Mouse (Mus musculus) stomach, embryonic 16.5 days (tissue): ENCODE results near the gene Hsd17b2. TPM values are rescaled to one million over a fixed set of nuclear protein-coding genes. Genes with fewer than 3 reads are reported as not detected.
"Not testable (repeated sequence)": the region's sequence is repeated elsewhere in the genome, so short reads cannot be mapped to it uniquely, and the experiment has no call there.

Source experiments
- ATAC-seq: fragments of 200-750 bp; cut with Nextera tagmentation; 2 replicates; pipeline ENCODE4 v1.8.0; 2017; ENCODE audit warnings: moderate number of reproducible peaks, moderate TSS enrichment; ENCODE audit not compliant: insufficient read depth, low FRiP score
- H3K27ac ChIP-seq: fragments of 300-500 bp; sonication (generic); 2 replicates; pipeline ENCODE4 v1.5.1; 2014; ENCODE audit warnings: low read length
- H3K27me3 ChIP-seq: fragments of 300-500 bp; sonication (generic); 2 replicates; pipeline ENCODE4 v1.6.1; 2014; ENCODE audit warnings: low read length, control low read depth, mixed read lengths; ENCODE audit not compliant: control insufficient read depth, insufficient read depth
- H3K36me3 ChIP-seq: fragments of 300-500 bp; sonication (generic); 2 replicates; pipeline ENCODE4 v1.6.1; 2014; ENCODE audit warnings: low read length; ENCODE audit not compliant: control insufficient read depth, insufficient read depth
- H3K4me1 ChIP-seq: fragments of 300-500 bp; sonication (generic); 2 replicates; pipeline ENCODE4 v1.6.1; 2014; ENCODE audit warnings: low read length, control low read depth, mixed read lengths; ENCODE audit not compliant: control insufficient read depth, insufficient read depth
- H3K4me2 ChIP-seq: fragments of 300-500 bp; sonication (generic); 2 replicates; pipeline ENCODE4 v1.6.1; 2014; ENCODE audit warnings: low read depth, low read length, mixed read lengths
- H3K4me3 ChIP-seq: fragments of 300-500 bp; sonication (generic); replicated peaks from 2 replicates; pipeline ENCODE4 v1.5.1; 2014; ENCODE audit warnings: mild to moderate bottlenecking, low read length
- H3K9ac ChIP-seq: fragments of 300-500 bp; sonication (generic); 2 replicates; pipeline ENCODE4 v1.6.1; 2014; ENCODE audit warnings: low read length
- H3K9me3 ChIP-seq: fragments of 300-500 bp; sonication (generic); replicated peaks from 2 replicates; pipeline ENCODE4 v1.6.1; 2016; ENCODE audit warnings: low read length, control low read depth; ENCODE audit not compliant: control insufficient read depth
- WGBS: fragments of 180-500 bp; shearing (Covaris S2); extraction: QIAGEN DNeasy Blood & Tissue Kit; methylation state at CpG from one replicate; pipeline ENCODE4 v1.1.7; 2014; 5-methylcytosine and 5-hydroxymethylcytosine counted together
- polyA plus RNA-seq: library from polyadenylated mRNA; unstranded; fragments of >200 nt; fragmentation: Nextera tagmentation; extraction: Ambion mirVana; gene quantifications from 2 replicates; pipeline ENCODE4 v1.2.1, GENCODE M21; 2015

Gene Hsd17b2
- polyA plus RNA-seq, 1 experiment from 2014 or later = 34.3 TPM

GRCm38 (mm10) chr8:117727561-117727960 lies 25.9 kb downstream of the Hsd17b2 start:
- H3K9ac ChIP-seq = no peak overlapping the region
- WGBS = 58% methylated on average over 5 of the region's 5 CpGs
- no peak for ATAC-seq

GRCm38 (mm10) chr8:117728234-117728633 lies 26.5 kb downstream of the Hsd17b2 start:
- WGBS = 72% methylated on average over 4 of the region's 4 CpGs
- H3K9ac ChIP-seq = no peak overlapping the region
- H3K36me3 ChIP-seq = no peaks in the 10 kb centered on the region
- ATAC-seq = no peak
- no peak overlapping the region for H3K27ac ChIP-seq
- no peak overlapping the region for H3K4me2 ChIP-seq
- no peaks in the 10 kb centered on the region for H3K4me1 ChIP-seq
- H3K27me3 ChIP-seq = no peaks in the 10 kb centered on the region
- H3K9me3 ChIP-seq = no peaks in the 10 kb centered on the region
- H3K4me3 ChIP-seq = no peak overlapping the region

More at GRCm38 (mm10) chr8:117727561-117727960, 25.9 kb downstream of the Hsd17b2 start:
- no peaks in the 10 kb centered on the region for H3K36me3 ChIP-seq
- no peak overlapping the region for H3K4me3 ChIP-seq
- H3K4me1 ChIP-seq = no peaks in the 10 kb centered on the region
- H3K9me3 ChIP-seq = no peaks in the 10 kb centered on the region
- no peak overlapping the region for H3K4me2 ChIP-seq
- no peak overlapping the region for H3K27ac ChIP-seq
- no peaks in the 10 kb centered on the region for H3K27me3 ChIP-seq

- Histone ChIP-seq H3K4me1 (no peaks in the 10 kb centered on the region), H3K4me2 (no peak overlapping the region), H3K4me3 (no peak overlapping the region), H3K27me3 (no peaks in the 10 kb centered on the region), H3K36me3 (no peaks in the 10 kb centered on the region), H3K9me3 (no peaks in the 10 kb centered on the region), H3K27ac (no peak overlapping the region), H3K9ac (no peak overlapping the region)
- WGBS = 67% methylated on average over 10 of the region's 10 CpGs
- no peak for ATAC-seq
These were observed 29.3 kb downstream of the Hsd17b2 start for GRCm38 (mm10) chr8:117730980-117731379.

- Histone ChIP-seq H3K4me2 (no peak overlapping the region), H3K9ac (no peak overlapping the region), H3K9me3 (no peaks in the 10 kb centered on the region), H3K27ac (no peak overlapping the region), H3K4me3 (no peak overlapping the region), H3K36me3 (no peaks in the 10 kb centered on the region), H3K27me3 (no peaks in the 10 kb centered on the region), H3K4me1 (no peaks in the 10 kb centered on the region)
- 73% methylated on average over 3 of the region's 3 CpGs for WGBS
- ATAC-seq = no peak
These were observed 35.0 kb downstream of the Hsd17b2 start for GRCm38 (mm10) chr8:117736657-117737175.

- not testable (repeated sequence) for H3K4me2 ChIP-seq, H3K4me1 ChIP-seq, ATAC-seq, H3K27ac ChIP-seq, H3K9ac ChIP-seq, H3K4me3 ChIP-seq, H3K9me3 ChIP-seq, H3K36me3 ChIP-seq, H3K27me3 ChIP-seq
- WGBS = 90% methylated on average over 1 of the region's 1 CpGs
These were observed 36.5 kb downstream of the Hsd17b2 start for GRCm38 (mm10) chr8:117738206-117738605.

- Histone ChIP-seq H3K4me1 (no peaks in the 10 kb centered on the region), H3K4me3 (no peak overlapping the region), H3K27ac (peak overlapping the region; percentile 68; the same call in 1 of the 2 replicates), H3K36me3 (no peaks in the 10 kb centered on the region), H3K9ac (no peak overlapping the region), H3K27me3 (no peaks in the 10 kb centered on the region), H3K4me2 (no peak overlapping the region), H3K9me3 (no peaks in the 10 kb centered on the region)
- WGBS = 71% methylated on average over 5 of the region's 5 CpGs
- 0 out of 2 replicates have a peak, but pooled peaks have one; percentile 59 for ATAC-seq
These were observed 38.8 kb downstream of the Hsd17b2 start for GRCm38 (mm10) chr8:117740387-117740998.

- H3K4me2 ChIP-seq = no peak overlapping the region
- no peak for ATAC-seq
- H3K4me1 ChIP-seq = no peaks in the 10 kb centered on the region
- H3K9ac ChIP-seq = no peak overlapping the region
- no peaks in the 10 kb centered on the region for H3K36me3 ChIP-seq
- WGBS = 69% methylated on average over 15 of the region's 15 CpGs
- peak overlapping the region; percentile 10 for H3K27ac ChIP-seq
- H3K9me3 ChIP-seq = no peaks in the 10 kb centered on the region
- H3K4me3 ChIP-seq = no peak overlapping the region
- H3K27me3 ChIP-seq = no peaks in the 10 kb centered on the region
These were observed 40.8 kb downstream of the Hsd17b2 start for GRCm38 (mm10) chr8:117742431-117743012.

GRCm38 (mm10) chr8:117746651-117747050 lies 44.9 kb downstream of the Hsd17b2 start:
- 58% methylated on average over 5 of the region's 5 CpGs for WGBS
- H3K27ac ChIP-seq = no peak overlapping the region
- H3K27me3 ChIP-seq = no peaks in the 10 kb centered on the region
- H3K4me3 ChIP-seq = no peak overlapping the region
- no peak overlapping the region for H3K4me2 ChIP-seq
- no peaks in the 10 kb centered on the region for H3K36me3 ChIP-seq
- H3K4me1 ChIP-seq = no peaks in the 10 kb centered on the region
- no peaks in the 10 kb centered on the region for H3K9me3 ChIP-seq
- H3K9ac ChIP-seq = no peak overlapping the region
- no peak for ATAC-seq

- H3K9ac ChIP-seq = no peak overlapping the region
- no peak overlapping the region for H3K4me3 ChIP-seq
- WGBS = 29% methylated on average over 2 of the region's 2 CpGs
- H3K4me1 ChIP-seq = no peaks in the 10 kb centered on the region
- no peaks in the 10 kb centered on the region for H3K9me3 ChIP-seq
- H3K36me3 ChIP-seq = no peaks in the 10 kb centered on the region
- H3K27me3 ChIP-seq = no peaks in the 10 kb centered on the region
- no peak overlapping the region for H3K4me2 ChIP-seq
- no peak for ATAC-seq
- H3K27ac ChIP-seq = no peak overlapping the region
These were observed 45.7 kb downstream of the Hsd17b2 start for GRCm38 (mm10) chr8:117747428-117747827.
